Mouse (Mus musculus) gastrocnemius, adult 8-10 months (tissue): ENCODE results near the gene Gm4201. TPM values are rescaled to one million over a fixed set of nuclear protein-coding genes. Genes with fewer than 3 reads are reported as not detected.
"Not testable (repeated sequence)": the region's sequence is repeated elsewhere in the genome, so short reads cannot be mapped to it uniquely, and the experiment has no call there.

Experiments
- DNase-seq, 2 experiments: peaks; one replicate each; pipeline ENCODE4 v3.0.0; 2022; ENCODE audit warnings: low spot score in 2 of 2
- total RNA-seq, 4 experiments: library from RNA; stranded (reverse); gene quantifications; 2 replicates each; pipeline ENCODE4 v1.2.4; 2022

Gene Gm4201
- not detected for total RNA-seq

DNA sequence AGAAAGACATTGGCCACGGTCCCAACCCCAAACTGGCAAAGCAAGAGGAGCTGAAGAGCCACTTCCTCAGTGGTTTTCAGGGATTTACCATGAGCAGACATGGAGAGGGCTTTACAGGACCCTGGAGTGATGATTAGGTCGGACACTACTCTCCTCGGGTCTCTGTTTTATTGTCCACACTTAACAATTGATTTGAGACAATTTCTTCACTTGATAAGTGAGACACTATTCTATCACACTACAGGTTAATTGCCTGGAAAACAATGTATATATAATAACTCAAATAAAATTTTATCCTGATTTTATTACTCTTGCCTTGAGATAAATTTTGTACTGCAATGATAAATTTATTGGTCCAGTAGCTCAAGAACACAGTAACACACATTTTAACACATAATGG is at the start of gene Gm4201:
TSS of gene Gm4201 (minus strand) at position 101 of the 400 bp plus-strand sequence.
- DNase-seq = not testable (repeated sequence)

DNA sequence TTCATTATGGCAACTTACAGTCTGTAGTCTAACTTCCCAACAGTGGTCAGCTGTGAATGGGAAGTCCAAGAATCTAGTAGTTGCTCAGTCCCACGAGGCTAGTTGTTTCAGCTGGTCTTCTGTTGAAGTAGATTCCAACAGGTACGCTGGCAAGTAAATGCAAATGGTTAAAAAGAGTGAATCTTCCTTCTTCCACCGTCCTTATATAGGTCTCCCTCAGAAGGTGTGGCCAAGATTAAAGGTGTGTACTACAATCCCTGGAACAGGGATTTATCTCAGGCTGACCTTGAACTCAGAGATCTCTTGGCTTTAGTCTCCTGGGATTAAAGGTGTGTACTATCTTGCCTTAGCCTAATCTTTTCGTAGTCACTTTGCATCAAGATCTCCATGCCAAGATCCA is 22.9 kb upstream of the Gm4201 start, which contains the start of gene Gm4565:
TSS of gene Gm4565 (minus strand) at position 101 of the 400 bp plus-strand sequence.
- DNase-seq = not testable (repeated sequence)

DNA sequence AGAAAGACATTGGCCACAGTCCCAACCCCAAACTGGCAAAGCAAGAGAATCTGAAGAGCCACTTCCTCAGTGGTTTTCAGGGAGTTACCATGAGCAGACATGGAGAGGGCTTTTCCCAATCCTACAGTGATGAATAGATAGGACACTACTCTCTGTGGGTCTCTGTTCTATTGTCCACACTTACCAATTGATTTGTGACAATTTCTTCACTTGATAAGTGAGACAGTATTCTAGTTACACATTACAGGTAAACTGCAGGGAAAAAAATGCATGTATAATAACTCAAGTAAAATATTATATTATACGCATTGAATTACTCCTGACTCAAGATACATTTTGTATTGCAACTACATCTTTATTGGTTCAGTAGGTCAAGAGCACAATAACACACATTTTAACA is 30.4 kb downstream of the Gm4201 start, which contains the start of gene Gm8677:
TSS of gene Gm8677 (minus strand) at position 101 of the 400 bp plus-strand sequence.
- not testable (repeated sequence) for DNase-seq

DNA sequence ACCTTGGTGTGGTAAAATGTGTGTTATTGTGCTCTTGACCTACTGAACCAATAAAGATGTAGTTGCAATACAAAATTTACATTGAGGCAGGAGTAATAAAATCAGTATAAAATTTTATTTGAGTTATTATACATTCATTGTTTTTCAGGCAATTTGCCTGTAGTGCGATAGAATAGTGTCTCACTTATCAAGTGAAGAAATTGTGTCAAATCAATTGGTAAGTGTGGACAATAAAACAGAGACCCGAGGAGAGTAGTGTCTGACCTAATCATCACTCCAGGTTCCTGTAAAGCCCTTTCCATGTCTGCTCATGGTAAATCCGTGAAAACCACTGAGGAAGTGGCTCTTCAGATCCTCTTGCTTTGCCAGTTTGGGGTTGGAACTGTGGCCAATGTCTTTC is 42.5 kb downstream of the Gm4201 start, which contains the start of gene Vmn1r152:
TSS of gene Vmn1r152 (plus strand) at position 301 of the 400 bp plus-strand sequence.
- DNase-seq = not testable (repeated sequence)

Other genes with a start within 250 kb of the Gm4201 start
- not detected for gene Gm4187, start 235.6 kb downstream of the Gm4201 start, total RNA-seq
- gene Gm8660, start 194.3 kb downstream of the Gm4201 start, total RNA-seq = not detected
- gene Vmn1r148, start 151.8 kb downstream of the Gm4201 start, total RNA-seq = not detected
- not detected for gene Vmn1r149, start 127.1 kb downstream of the Gm4201 start, total RNA-seq
- gene Gm10665, start 101.3 kb downstream of the Gm4201 start, total RNA-seq = not detected
- not detected for gene Vmn1r151, start 65.7 kb downstream of the Gm4201 start, total RNA-seq
- not detected for gene Vmn1r152, start 42.4 kb downstream of the Gm4201 start, total RNA-seq
- gene Gm8677, start 30.5 kb downstream of the Gm4201 start, total RNA-seq = not detected
- not detected for gene Gm4565, start 22.8 kb upstream of the Gm4201 start, total RNA-seq
- gene Vmn1r155, start 92.7 kb upstream of the Gm4201 start, total RNA-seq = not detected
- not detected for gene Gm8693, start 127.0 kb upstream of the Gm4201 start, total RNA-seq
- not detected for gene Gm4567, start 154.4 kb upstream of the Gm4201 start, total RNA-seq
- not detected for gene Vmn1r157, start 196.4 kb upstream of the Gm4201 start, total RNA-seq
- not detected for gene Vmn1r158, start 225.4 kb upstream of the Gm4201 start, total RNA-seq